Mouse (Mus musculus): Measurements from ENCODE around the gene Pdzrn3.

- TF ChIP-seq CTCF (IDR thresholded peaks at IDR 0.05; ENCODE audit: borderline replicate concordance, insufficient read depth, low read depth, low read length) (no peak), POLR2A (IDR thresholded peaks at IDR 0.05; ENCODE audit: borderline replicate concordance, insufficient read depth, low read length) (no peak)
These were observed 13.8 kb downstream of the Pdzrn3 start for GRCm38 (mm10) chr6:101363904-101364303.
